Mouse (Mus musculus): ENCODE results near the gene Fndc3b.
A peak's percentile ranks its signal among the peaks of the same experiment; 100 is the strongest.

The Fndc3b gene

GRCm38 (mm10) chr3:27709096-27709905, 1.8 kb downstream of the Fndc3b start:
- DNase-seq (ENCODE audit: low read depth, low spot score) = no peak

GRCm38 (mm10) chr3:27708581-27708980, 2.5 kb downstream of the Fndc3b start:
- DNase-seq (ENCODE audit: low read depth, low spot score) = no peak

- DNase-seq (ENCODE audit: low read depth, low spot score) = no peak
Observed at GRCm38 (mm10) chr3:27705761-27706160, 5.3 kb downstream of the Fndc3b start.

GRCm38 (mm10) chr3:27705056-27705455, 6.1 kb downstream of the Fndc3b start:
- DNase-seq (ENCODE audit: low read depth, low spot score) = no peak

- no peak for DNase-seq (ENCODE audit: low read depth, low spot score)
Observed at GRCm38 (mm10) chr3:27704641-27705040, 6.5 kb downstream of the Fndc3b start.

GRCm38 (mm10) chr3:27703531-27703930, 7.6 kb downstream of the Fndc3b start:
- DNase-seq (ENCODE audit: low read depth, low spot score) = no peak

- DNase-seq (ENCODE audit: low read depth, low spot score) = no peak
Observed at GRCm38 (mm10) chr3:27703081-27703480, 8.0 kb downstream of the Fndc3b start.

GRCm38 (mm10) chr3:27698671-27699070, 12.4 kb downstream of the Fndc3b start:
- DNase-seq (ENCODE audit: low read depth, low spot score) = no peak

GRCm38 (mm10) chr3:27696449-27696797, 14.7 kb downstream of the Fndc3b start:
- DNase-seq (ENCODE audit: low read depth, low spot score) = no peak

- DNase-seq (ENCODE audit: low read depth, low spot score) = no peak
Observed at GRCm38 (mm10) chr3:27695612-27696448, 15.3 kb downstream of the Fndc3b start.

- no peak for DNase-seq (ENCODE audit: low read depth, low spot score)
Observed at GRCm38 (mm10) chr3:27694586-27694985, 16.5 kb downstream of the Fndc3b start.

GRCm38 (mm10) chr3:27694111-27694510, 17.0 kb downstream of the Fndc3b start:
- no peak for DNase-seq (ENCODE audit: low read depth, low spot score)

- DNase-seq (ENCODE audit: low read depth, low spot score) = no peak
Observed at GRCm38 (mm10) chr3:27691486-27692160, 19.5 kb downstream of the Fndc3b start.

- DNase-seq (ENCODE audit: low read depth, low spot score) = peak; percentile 9
Observed at GRCm38 (mm10) chr3:27690030-27690429, 21.1 kb downstream of the Fndc3b start.

- no peak for DNase-seq (ENCODE audit: low read depth, low spot score)
Observed at GRCm38 (mm10) chr3:27689149-27689865, 21.8 kb downstream of the Fndc3b start.

GRCm38 (mm10) chr3:27686732-27687491, 24.2 kb downstream of the Fndc3b start:
- no peak for DNase-seq (ENCODE audit: low read depth, low spot score)

GRCm38 (mm10) chr3:27685650-27686208, 25.4 kb downstream of the Fndc3b start:
- no peak for DNase-seq (ENCODE audit: low read depth, low spot score)

GRCm38 (mm10) chr3:27685134-27685533, 26.0 kb downstream of the Fndc3b start:
- no peak for DNase-seq (ENCODE audit: low read depth, low spot score)

- DNase-seq (ENCODE audit: low read depth, low spot score) = no peak
Observed at GRCm38 (mm10) chr3:27683374-27683773, 27.7 kb downstream of the Fndc3b start.

GRCm38 (mm10) chr3:27677574-27677973, 33.5 kb downstream of the Fndc3b start:
- no peak for DNase-seq (ENCODE audit: low read depth, low spot score)

Data from CD4-positive helper T cell, adult 2 months (primary cell).